Mouse (Mus musculus) erythroblast, embryonic 14.5 days (primary cell): ENCODE results near the gene Col1a2. TPM values are rescaled to one million over a fixed set of nuclear protein-coding genes. Genes with fewer than 3 reads are reported as not detected.

Source experiments
- H3K27me3 ChIP-seq: 2 replicates; pipeline ENCODE4 v1.6.1; 2012; ENCODE audit warnings: inconsistent platforms; ENCODE audit not compliant: control insufficient read depth
- H3K36me3 ChIP-seq: 2 replicates; pipeline ENCODE4 v1.6.1; 2012; ENCODE audit warnings: mild to moderate bottlenecking, inconsistent platforms; ENCODE audit not compliant: control insufficient read depth
- H3K4me1 ChIP-seq: 2 replicates; pipeline ENCODE4 v1.6.1; 2012; ENCODE audit warnings: inconsistent platforms; ENCODE audit not compliant: control insufficient read depth
- H3K4me3 ChIP-seq: replicated peaks from 2 replicates; pipeline ENCODE3; 2012; ENCODE audit warnings: moderate library complexity, mild to moderate bottlenecking, inconsistent platforms
- H3K9me3 ChIP-seq: 2 replicates; pipeline ENCODE4 v1.6.1; 2012; ENCODE audit warnings: low read length, inconsistent platforms, mixed read lengths; ENCODE audit not compliant: control insufficient read depth
- GATA1 ChIP-seq: IDR thresholded peaks from 2 replicates; pipeline ENCODE4 v1.6.1; 2012; ENCODE audit warnings: low read length, inconsistent platforms, mixed read lengths
- TAL1 ChIP-seq: IDR thresholded peaks from 3 replicates; pipeline ENCODE4 v1.6.1; 2012; ENCODE audit warnings: low read length, inconsistent platforms, mixed read lengths
- polyA plus RNA-seq: library from polyadenylated mRNA; stranded (reverse); fragments of >175 nt; gene quantifications from 2 replicates; pipeline ENCODE4 v1.2.3, GENCODE M21; 2012

The Col1a2 gene
- polyA plus RNA-seq, 1 experiment = 0.06 TPM

- TF ChIP-seq GATA1 (no peak), TAL1 (no peak)
- no peaks in the 10 kb centered on the region for H3K9me3 ChIP-seq
- H3K27me3 ChIP-seq = no peaks in the 10 kb centered on the region
- H3K4me1 ChIP-seq = no peaks in the 10 kb centered on the region
- no peak overlapping the region for H3K4me3 ChIP-seq
- no peaks in the 10 kb centered on the region for H3K36me3 ChIP-seq
Observed at GRCm38 (mm10) chr6:4562401-4562800, 57.8 kb downstream of the Col1a2 start.

- Histone ChIP-seq H3K36me3 (no peaks in the 10 kb centered on the region), H3K9me3 (no peaks in the 10 kb centered on the region), H3K27me3 (no peaks in the 10 kb centered on the region), H3K4me3 (no peak overlapping the region), H3K4me1 (no peaks in the 10 kb centered on the region)
- TF ChIP-seq GATA1 (no peak), TAL1 (no peak)
Observed at GRCm38 (mm10) chr6:4563477-4563876, 58.9 kb downstream of the Col1a2 start.

- Histone ChIP-seq H3K4me3 (no peak overlapping the region), H3K4me1 (no peaks in the 10 kb centered on the region), H3K27me3 (no peaks in the 10 kb centered on the region), H3K9me3 (no peaks in the 10 kb centered on the region), H3K36me3 (no peaks in the 10 kb centered on the region)
- TF ChIP-seq TAL1 (no peak), GATA1 (no peak)
Observed at GRCm38 (mm10) chr6:4570412-4570811, 65.8 kb downstream of the Col1a2 start.

GRCm38 (mm10) chr6:4577756-4578155, 73.1 kb downstream of the Col1a2 start:
- no peak overlapping the region for H3K4me3 ChIP-seq
- H3K27me3 ChIP-seq = no peaks in the 10 kb centered on the region
- H3K36me3 ChIP-seq = no peaks in the 10 kb centered on the region
- no peaks in the 10 kb centered on the region for H3K4me1 ChIP-seq
- no peak for TF ChIP-seq GATA1
- TF ChIP-seq TAL1 = no peak
- no peaks in the 10 kb centered on the region for H3K9me3 ChIP-seq

- Histone ChIP-seq H3K4me1 (no peaks in the 10 kb centered on the region), H3K27me3 (no peaks in the 10 kb centered on the region), H3K9me3 (no peaks in the 10 kb centered on the region), H3K36me3 (no peaks in the 10 kb centered on the region), H3K4me3 (no peak overlapping the region)
- TF ChIP-seq TAL1 = no peak
- TF ChIP-seq GATA1 = no peak
Observed at GRCm38 (mm10) chr6:4578343-4578742, 73.7 kb downstream of the Col1a2 start.

GRCm38 (mm10) chr6:4579620-4580019, 75.0 kb downstream of the Col1a2 start:
- Histone ChIP-seq H3K9me3 (no peaks in the 10 kb centered on the region), H3K27me3 (no peaks in the 10 kb centered on the region), H3K36me3 (no peaks in the 10 kb centered on the region), H3K4me3 (no peak overlapping the region), H3K4me1 (no peaks in the 10 kb centered on the region)
- TF ChIP-seq TAL1 (no peak), GATA1 (no peak)

GRCm38 (mm10) chr6:4583485-4583884, 78.9 kb downstream of the Col1a2 start:
- Histone ChIP-seq H3K36me3 (no peaks in the 10 kb centered on the region), H3K9me3 (no peaks in the 10 kb centered on the region), H3K4me3 (no peak overlapping the region), H3K4me1 (no peaks in the 10 kb centered on the region), H3K27me3 (no peaks in the 10 kb centered on the region)
- no peak for TF ChIP-seq TAL1
- TF ChIP-seq GATA1 = no peak

- TF ChIP-seq TAL1 = no peak
- no peak for TF ChIP-seq GATA1
- H3K4me3 ChIP-seq = no peak overlapping the region
- H3K36me3 ChIP-seq = no peaks in the 10 kb centered on the region
- no peaks in the 10 kb centered on the region for H3K27me3 ChIP-seq
- H3K4me1 ChIP-seq = no peaks in the 10 kb centered on the region
- H3K9me3 ChIP-seq = no peaks in the 10 kb centered on the region
Observed at GRCm38 (mm10) chr6:4587946-4588345, 83.3 kb downstream of the Col1a2 start.

GRCm38 (mm10) chr6:4588722-4589121, 84.1 kb downstream of the Col1a2 start:
- no peak for TF ChIP-seq TAL1
- TF ChIP-seq GATA1 = no peak
- no peaks in the 10 kb centered on the region for H3K9me3 ChIP-seq
- no peaks in the 10 kb centered on the region for H3K36me3 ChIP-seq
- no peaks in the 10 kb centered on the region for H3K4me1 ChIP-seq
- no peaks in the 10 kb centered on the region for H3K27me3 ChIP-seq
- H3K4me3 ChIP-seq = no peak overlapping the region

GRCm38 (mm10) chr6:4590089-4590488, 85.5 kb downstream of the Col1a2 start:
- no peaks in the 10 kb centered on the region for H3K9me3 ChIP-seq
- no peaks in the 10 kb centered on the region for H3K27me3 ChIP-seq
- H3K36me3 ChIP-seq = no peaks in the 10 kb centered on the region
- no peak for TF ChIP-seq TAL1
- TF ChIP-seq GATA1 = no peak
- no peak overlapping the region for H3K4me3 ChIP-seq
- H3K4me1 ChIP-seq = no peaks in the 10 kb centered on the region

Other genes starting within 250 kb of the Col1a2 start
- gene Casd1, start 96.0 kb downstream of the Col1a2 start, polyA plus RNA-seq = 0.07 and 0.11 TPM in 2 replicates
- gene Sgce, start 242.4 kb downstream of the Col1a2 start, polyA plus RNA-seq = not detected in 2 replicates
- gene Peg10, start 242.5 kb downstream of the Col1a2 start, polyA plus RNA-seq = under 0.01 TPM in 1 of 2 replicates, not detected in the other